Mouse (Mus musculus) liver, postnatal 0 days (tissue): Measurements from ENCODE around the gene Fam163a. TPM values are rescaled to one million over a fixed set of nuclear protein-coding genes. Genes with fewer than 3 reads are reported as not detected.

ENCODE experiments used
- ATAC-seq: fragments of 200-750 bp; cut with Nextera tagmentation; 2 replicates; pipeline ENCODE4 v1.8.0; 2017; ENCODE audit warnings: mild to moderate bottlenecking, moderate library complexity
- DNase-seq: peaks from one replicate; pipeline ENCODE4 v3.0.0-alpha.2; 2016
- H3K27ac ChIP-seq: fragments of 300-500 bp; sonication (generic); 2 replicates; pipeline ENCODE4 v1.5.1; 2014; ENCODE audit warnings: antibody characterized with exemption, moderate library complexity, mild to moderate bottlenecking, low read depth
- H3K27me3 ChIP-seq: fragments of 300-500 bp; sonication (generic); 2 replicates; pipeline ENCODE4 v1.6.1; 2014; ENCODE audit warnings: low read length, control low read depth, mixed read lengths; ENCODE audit not compliant: insufficient read depth
- H3K36me3 ChIP-seq: fragments of 300-500 bp; sonication (generic); replicated peaks from 2 replicates; pipeline ENCODE4 v1.6.1; 2014; ENCODE audit warnings: mild to moderate bottlenecking, control low read depth, low read length, moderate library complexity, mixed read lengths; ENCODE audit not compliant: insufficient read depth
- H3K4me1 ChIP-seq: fragments of 300-500 bp; sonication (generic); 2 replicates; pipeline ENCODE4 v1.6.1; 2014; ENCODE audit warnings: antibody characterized with exemption, mild to moderate bottlenecking, control low read depth; ENCODE audit not compliant: insufficient read depth
- H3K4me2 ChIP-seq: fragments of 300-500 bp; sonication (generic); 2 replicates; pipeline ENCODE4 v1.6.1; 2014; ENCODE audit warnings: low read depth, mild to moderate bottlenecking, low read length, moderate library complexity, mixed read lengths
- H3K4me3 ChIP-seq: fragments of 300-500 bp; sonication (generic); 2 replicates; pipeline ENCODE4 v1.5.1; 2014; ENCODE audit warnings: low read depth, low read length
- H3K9ac ChIP-seq: fragments of 300-500 bp; sonication (generic); replicated peaks from 2 replicates; pipeline ENCODE4 v1.6.1; 2014; ENCODE audit warnings: mild to moderate bottlenecking, moderate library complexity
- H3K9me3 ChIP-seq: fragments of 300-500 bp; sonication (generic); 2 replicates; pipeline ENCODE4 v1.6.1; 2016; ENCODE audit warnings: mild to moderate bottlenecking, control low read depth, low read length, mixed read lengths
- CTCF ChIP-seq: sonication (generic); IDR thresholded peaks from 2 replicates; pipeline ENCODE4 v1.5.1; 2016; ENCODE audit warnings: antibody characterized with exemption, low read depth
- EP300 ChIP-seq: IDR thresholded peaks from 2 replicates; pipeline ENCODE4 v1.6.1; 2016; ENCODE audit warnings: antibody characterized with exemption, low read depth, mild to moderate bottlenecking
- WGBS: fragments of 180-500 bp; shearing (Covaris S2); extraction: QIAGEN DNeasy Blood & Tissue Kit; methylation state at CpG from one replicate; pipeline ENCODE4 v1.1.7; 2014; ENCODE audit not compliant: insufficient replicate concordance; 5-methylcytosine and 5-hydroxymethylcytosine counted together
- polyA plus RNA-seq: library from polyadenylated mRNA; unstranded; fragments of >200 nt; fragmentation: Nextera tagmentation; extraction: Ambion mirVana; gene quantifications from 2 replicates; pipeline ENCODE4 v1.2.1, GENCODE M21; 2015

Gene Fam163a
- polyA plus RNA-seq, 1 experiment from 2014 or later: 0.07 TPM

- no peak overlapping the region for H3K9ac ChIP-seq
- H3K9me3 ChIP-seq: no peaks in the 10 kb centered on the region
- no peak for TF ChIP-seq CTCF
- no peak for TF ChIP-seq EP300
- no peak; the same call in 1 of the 2 replicates for ATAC-seq
- no peak overlapping the region for H3K4me2 ChIP-seq
- peak overlapping the region; percentile 66 for H3K27ac ChIP-seq
- DNase-seq: no peak
- no peak overlapping the region for H3K4me3 ChIP-seq
- H3K27me3 ChIP-seq: no peaks in the 10 kb centered on the region
- peaks cover 67% of the 10 kb centered on the region for H3K36me3 ChIP-seq
- WGBS: 53% methylated on average over 3 of the region's 3 CpGs
- H3K4me1 ChIP-seq: peaks cover 11% of the 10 kb centered on the region; the same call in 1 of the 2 replicates
Measured at GRCm38 (mm10) chr1:156066133-156066532, 138.7 kb downstream of the Fam163a start.

DNA sequence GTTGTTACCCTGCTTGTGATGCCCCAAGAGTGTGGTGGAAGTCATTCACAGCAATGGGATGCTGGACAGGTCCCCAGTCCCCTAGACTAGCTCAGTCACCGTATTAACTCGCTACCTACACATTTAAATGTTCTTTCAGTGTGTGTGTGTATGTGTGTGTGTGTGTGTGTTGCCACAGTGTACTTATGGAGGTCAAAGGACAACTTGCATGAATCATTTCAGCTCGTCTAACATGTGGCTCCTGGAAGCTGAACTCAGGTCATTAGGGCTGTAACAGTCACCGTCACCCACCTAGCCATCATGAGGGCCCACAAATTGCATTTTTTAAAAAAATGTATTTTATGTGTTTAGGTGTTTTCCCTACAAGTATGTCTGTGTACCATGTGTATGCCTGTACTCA lies 142.6 kb downstream of the Fam163a start:
- H3K4me3 ChIP-seq: no peak overlapping the region
- TF ChIP-seq EP300 (no peak), CTCF (no peak)
- no peak for DNase-seq
- H3K27me3 ChIP-seq: no peaks in the 10 kb centered on the region
- H3K9ac ChIP-seq: no peak overlapping the region
- H3K36me3 ChIP-seq: peaks cover 76% of the 10 kb centered on the region
- no peaks in the 10 kb centered on the region for H3K9me3 ChIP-seq
- H3K4me2 ChIP-seq: no peak overlapping the region
- 68% methylated on average over 4 of the region's 4 CpGs for WGBS
- no peak overlapping the region for H3K27ac ChIP-seq
- peak; percentile 77 for ATAC-seq
- peaks cover 11% of the 10 kb centered on the region; the same call in 1 of the 2 replicates for H3K4me1 ChIP-seq

GRCm38 (mm10) chr1:156058207-156058606 lies 146.6 kb downstream of the Fam163a start:
- Histone ChIP-seq H3K27me3 (no peaks in the 10 kb centered on the region), H3K4me3 (no peak overlapping the region), H3K27ac (no peak overlapping the region; the same call in 1 of the 2 replicates), H3K36me3 (peaks cover 76% of the 10 kb centered on the region), H3K9me3 (no peaks in the 10 kb centered on the region), H3K9ac (no peak overlapping the region), H3K4me2 (no peak overlapping the region), H3K4me1 (peaks cover 8% of the 10 kb centered on the region)
- DNase-seq: no peak
- 58% methylated on average over 2 of the region's 2 CpGs for WGBS
- no peak for TF ChIP-seq CTCF
- TF ChIP-seq EP300: no peak
- ATAC-seq: peak; percentile 21; the same call in 1 of the 2 replicates

DNA sequence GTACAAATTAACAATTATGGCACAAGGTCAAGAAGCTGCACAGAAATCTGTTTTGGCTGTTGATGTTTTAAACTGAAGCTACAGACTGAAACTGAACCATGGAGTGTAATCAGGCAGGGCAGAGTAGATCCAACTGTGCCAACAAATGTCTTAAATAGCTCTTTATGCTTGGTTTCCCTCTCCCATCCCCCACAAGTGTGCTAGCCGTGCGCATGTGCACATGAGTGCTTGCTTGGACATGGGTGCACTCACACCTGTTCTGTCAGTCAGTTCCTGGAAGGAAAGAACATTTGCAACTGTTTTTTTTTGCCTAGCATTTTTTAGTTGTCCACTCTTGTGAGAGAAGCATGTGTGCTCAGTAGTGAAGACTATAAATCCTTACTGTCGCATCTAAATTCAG lies 158.1 kb downstream of the Fam163a start:
- Histone ChIP-seq H3K4me2 (no peak overlapping the region), H3K4me1 (peaks cover 19% of the 10 kb centered on the region; the same call in 1 of the 2 replicates), H3K36me3 (peaks cover 75% of the 10 kb centered on the region), H3K4me3 (no peak overlapping the region), H3K27ac (no peak overlapping the region), H3K9me3 (no peaks in the 10 kb centered on the region), H3K27me3 (no peaks in the 10 kb centered on the region), H3K9ac (no peak overlapping the region)
- no peak for DNase-seq
- WGBS: 86% methylated on average over 3 of the region's 3 CpGs
- ATAC-seq: no peak
- TF ChIP-seq EP300: no peak
- no peak for TF ChIP-seq CTCF

DNA sequence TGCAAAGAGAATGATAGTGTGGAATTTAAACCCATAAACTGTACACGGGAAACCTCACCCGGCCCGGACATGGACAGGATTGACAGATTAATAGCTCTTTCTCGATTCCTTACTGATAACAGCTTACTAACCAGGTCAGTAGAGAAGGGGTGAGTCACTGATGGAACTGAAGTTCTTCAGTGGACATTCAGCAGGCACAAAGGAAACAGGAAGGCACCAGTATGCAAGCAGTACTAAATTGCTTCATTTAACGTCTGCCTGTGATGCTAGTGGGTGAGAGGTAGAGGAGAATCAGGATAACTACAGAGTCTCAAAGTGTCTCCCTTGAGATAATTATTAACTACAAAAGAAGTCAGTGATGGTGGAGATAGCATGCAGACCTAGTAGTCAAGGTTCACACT lies 160.6 kb downstream of the Fam163a start:
- WGBS: 46% methylated on average over 5 of the region's 5 CpGs
- Histone ChIP-seq H3K4me3 (no peak overlapping the region), H3K9me3 (no peaks in the 10 kb centered on the region), H3K9ac (no peak overlapping the region), H3K4me1 (peaks cover 25% of the 10 kb centered on the region), H3K27ac (0 out of 2 replicates have a peak overlapping the region, but pooled peaks have one; percentile 1), H3K36me3 (peaks cover 51% of the 10 kb centered on the region), H3K4me2 (peak overlapping the region; percentile 68; the same call in 1 of the 2 replicates), H3K27me3 (no peaks in the 10 kb centered on the region)
- no peak for TF ChIP-seq CTCF
- no peak for TF ChIP-seq EP300
- ATAC-seq: no peak
- no peak for DNase-seq

DNA sequence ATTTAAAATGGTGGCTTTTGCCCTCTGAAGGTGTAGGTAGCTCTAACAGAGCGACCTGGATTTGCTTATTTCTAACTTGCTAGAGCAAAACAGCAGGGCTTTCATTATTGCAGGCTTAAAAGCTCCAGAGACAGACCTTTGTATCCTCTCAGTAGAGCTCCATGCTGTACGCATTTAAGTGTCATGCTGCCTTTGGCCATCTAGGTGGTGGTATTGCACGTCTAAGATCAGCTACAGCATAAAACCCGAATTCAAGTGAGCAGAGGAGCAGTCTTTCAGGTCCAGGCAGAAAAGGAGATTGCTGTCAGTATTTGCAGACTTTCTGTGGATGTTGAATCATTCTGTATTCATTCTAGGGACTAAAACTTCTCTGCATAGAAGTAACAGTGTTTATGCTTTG lies 161.8 kb downstream of the Fam163a start:
- 18% methylated on average over 4 of the region's 4 CpGs for WGBS
- Histone ChIP-seq H3K4me3 (peak overlapping the region; percentile 79; the same call in 1 of the 2 replicates), H3K9ac (no peak overlapping the region), H3K4me1 (peaks cover 25% of the 10 kb centered on the region), H3K27ac (no peak overlapping the region), H3K4me2 (peak overlapping the region; percentile 68), H3K27me3 (no peaks in the 10 kb centered on the region), H3K36me3 (peaks cover 39% of the 10 kb centered on the region), H3K9me3 (no peaks in the 10 kb centered on the region)
- TF ChIP-seq CTCF (peak; percentile 85), EP300 (no peak)
- peak; percentile 24 for ATAC-seq
- DNase-seq: peak; percentile 62
